Mouse (Mus musculus): ENCODE measurements at regions not wholly inside any gene's neighbourhood (a gene's known extent, or its start where the extent isn't known, plus 50 kb on each side); places are given as distances from the start of the nearest gene placed in this dataset.

GRCm38 (mm10) chr3:6118721-6119120 is 368.1 kb downstream of the Gm8797 start:
- TF ChIP-seq CTCF (IDR thresholded peaks at IDR 0.05) (no peak), POLR2A (IDR thresholded peaks at IDR 0.05; ENCODE audit: insufficient read depth, low read depth, low read length) (no peak)

Data from heart, adult 2 months (tissue).